Mouse (Mus musculus) retina, embryonic 14.5 days (tissue): ENCODE measurements around the gene Polr2f.

ENCODE experiments used
- DNase-seq: peaks from one replicate; pipeline ENCODE4 v3.0.0-alpha.2; 2015; ENCODE audit warnings: low spot score

Polr2f gene

DNA sequence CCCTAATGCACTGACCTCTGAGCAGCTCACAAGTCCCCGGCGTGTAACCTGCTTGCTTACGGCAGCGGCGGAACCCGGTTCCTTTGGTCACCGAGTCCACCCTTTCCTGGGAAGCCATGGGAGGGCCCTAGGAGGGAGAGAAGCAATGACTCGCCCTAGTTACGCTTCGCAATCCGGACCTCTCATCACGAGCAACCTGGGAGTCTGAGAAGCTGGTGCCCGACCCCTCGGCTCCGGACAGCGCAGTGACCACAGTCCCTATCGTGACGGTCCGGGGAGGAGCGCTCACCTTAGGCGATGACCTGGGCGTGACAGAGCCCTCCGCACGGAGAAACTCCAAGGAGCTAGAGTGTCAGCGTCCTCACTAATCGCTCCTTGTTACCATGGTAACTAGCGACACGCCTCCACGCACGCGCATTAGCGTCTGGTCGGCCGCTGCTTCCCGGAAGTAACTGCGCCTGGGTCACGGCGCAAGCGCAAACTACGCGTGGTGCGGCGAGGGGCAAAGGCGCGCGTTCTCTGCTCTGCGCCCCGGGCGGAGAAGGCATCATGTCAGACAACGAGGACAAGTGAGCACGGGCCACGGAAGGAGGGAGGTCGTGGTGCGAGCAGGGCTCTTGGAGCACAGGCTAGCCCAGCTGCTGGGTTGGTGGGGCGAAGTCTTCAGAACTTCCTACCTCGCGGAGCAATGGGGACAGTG lies at the start of gene Polr2f, which contains the start of gene 1700088E04Rik:
Polr2f (plus strand) TSS at position 144 of the 700 bp plus-strand sequence.
1700088E04Rik (minus strand) TSS at position 388 of the 700 bp plus-strand sequence.
- peak; percentile 99 for DNase-seq

GRCm38 (mm10) chr15:79092284-79092683 lies 48.5 kb upstream of the Polr2f start:
- DNase-seq = no peak

DNA sequence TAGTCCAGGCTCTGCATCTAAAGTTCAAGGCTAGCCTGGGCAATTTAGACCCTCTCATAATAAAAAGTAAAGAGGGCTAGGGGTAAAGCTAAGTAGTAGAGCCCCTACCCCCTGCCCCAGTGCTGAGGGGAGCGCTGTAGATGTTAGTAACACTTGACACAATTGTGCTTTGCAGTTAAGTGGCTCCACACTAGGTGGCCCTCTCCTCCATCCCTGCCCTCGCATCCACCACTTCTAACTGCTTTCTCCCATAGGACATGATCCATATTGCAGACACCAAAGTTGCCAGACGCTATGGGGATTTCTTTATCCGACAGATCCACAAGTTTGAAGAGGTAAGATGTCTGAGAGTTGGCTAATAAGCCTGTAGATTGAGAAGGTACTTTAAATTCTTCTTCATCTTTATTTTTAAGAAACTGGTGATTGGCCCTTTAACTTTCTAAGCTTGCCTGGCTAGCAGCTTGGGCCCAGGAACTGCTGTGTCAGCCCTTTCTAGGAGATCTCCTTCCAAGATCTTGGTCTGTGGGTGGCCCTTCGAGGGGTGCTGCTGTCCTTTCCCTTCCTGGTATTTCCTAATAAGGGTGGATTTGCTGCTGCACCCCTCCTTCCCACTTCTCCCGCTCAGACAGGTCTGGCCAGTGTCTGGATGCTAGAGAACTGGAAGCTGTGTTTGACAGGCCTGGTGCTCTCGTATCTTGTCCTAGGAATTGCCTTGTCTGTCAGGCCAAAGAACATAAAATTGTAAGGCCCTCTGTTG lies 47.5 kb upstream of the Polr2f start:
- peak; percentile 28 for DNase-seq

GRCm38 (mm10) chr15:79095483-79095882 lies 45.3 kb upstream of the Polr2f start:
- DNase-seq = no peak

DNA sequence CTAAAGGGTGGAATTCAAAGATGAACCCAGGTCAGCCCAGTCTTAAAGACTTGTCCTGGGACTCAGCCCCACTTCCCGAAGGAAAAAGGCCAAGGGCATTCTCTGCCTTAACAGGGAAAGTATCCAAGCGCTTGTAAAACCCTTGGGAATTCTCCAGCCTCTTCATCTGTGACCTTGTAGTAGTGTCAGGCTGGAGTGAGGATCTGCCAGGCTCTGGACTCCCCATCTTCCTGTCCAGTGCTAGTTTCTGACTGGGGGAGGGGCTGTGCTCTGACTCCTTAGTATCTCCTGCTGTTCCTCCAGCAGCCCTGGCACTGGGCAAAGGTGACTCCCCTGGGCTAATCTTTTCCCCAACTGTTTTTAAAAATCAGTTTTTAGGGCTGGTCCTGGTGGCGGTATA lies 44.3 kb upstream of the Polr2f start:
- DNase-seq = no peak

DNA sequence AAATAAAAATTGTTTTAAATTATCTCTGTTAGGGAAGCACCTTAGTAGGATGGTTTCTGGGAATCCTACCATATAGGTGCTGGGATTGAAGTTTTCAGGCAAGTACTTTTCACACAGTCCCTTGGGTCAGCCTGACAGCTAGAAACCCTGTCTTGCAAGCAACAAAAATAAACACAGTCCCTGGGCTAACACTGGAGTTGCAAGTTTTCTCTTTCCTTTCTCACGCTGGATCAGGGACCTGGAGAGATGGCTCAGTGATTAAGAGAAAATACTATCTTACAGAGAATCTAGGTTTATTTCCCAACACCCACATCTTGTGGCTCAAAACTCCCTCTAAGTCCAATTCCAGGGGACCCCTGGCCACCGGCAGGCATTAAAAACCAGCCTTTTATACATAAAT lies 43.7 kb upstream of the Polr2f start:
- no peak for DNase-seq

- no peak for DNase-seq
Observed at GRCm38 (mm10) chr15:79097611-79098025, 43.2 kb upstream of the Polr2f start.

GRCm38 (mm10) chr15:79098220-79098619 lies 42.6 kb upstream of the Polr2f start:
- no peak for DNase-seq

GRCm38 (mm10) chr15:79098868-79099267 lies 41.9 kb upstream of the Polr2f start:
- no peak for DNase-seq

DNA sequence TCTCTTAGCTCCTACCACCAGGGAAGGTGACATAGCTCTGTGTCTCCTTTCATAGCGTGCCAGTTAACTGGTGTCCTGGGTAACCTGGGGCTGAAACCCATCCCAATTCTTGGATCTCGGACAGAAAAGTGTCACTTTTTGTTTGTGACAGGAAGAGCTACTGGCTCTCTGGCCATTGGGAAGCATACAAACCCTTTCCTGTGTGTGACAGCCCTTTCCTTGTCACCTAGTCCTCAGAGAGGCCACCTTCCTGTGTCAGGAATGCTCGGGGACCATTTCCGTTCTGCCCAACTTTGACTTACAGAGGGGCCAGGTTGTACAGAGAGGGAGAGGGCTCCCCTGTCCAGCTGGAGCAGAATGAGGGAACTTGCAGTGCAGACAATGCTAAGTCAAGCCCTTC lies 41.4 kb upstream of the Polr2f start:
- DNase-seq = no peak

- no peak for DNase-seq
Observed at GRCm38 (mm10) chr15:79100391-79100790, 40.4 kb upstream of the Polr2f start.

- DNase-seq = no peak
Observed at GRCm38 (mm10) chr15:79101531-79101930, 39.3 kb upstream of the Polr2f start.

DNA sequence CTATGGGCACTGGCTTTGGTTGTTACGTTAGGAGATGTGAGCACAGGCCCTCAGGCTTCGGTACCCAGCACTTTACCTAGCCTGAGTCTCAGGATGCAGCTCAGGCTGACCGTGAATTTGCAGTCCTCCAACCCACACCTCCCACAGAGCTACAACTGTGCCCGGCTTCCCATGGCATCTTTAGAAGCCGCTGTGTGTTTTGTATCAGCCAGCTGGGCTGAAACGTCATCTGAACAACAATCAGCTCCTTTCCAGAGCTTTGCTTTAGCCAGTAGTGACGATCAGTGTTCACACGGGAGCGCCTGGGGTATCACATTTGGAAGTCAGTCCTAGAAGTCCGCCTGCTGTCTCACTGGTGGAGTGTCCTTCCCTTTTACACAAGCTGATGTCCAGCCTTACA lies 37.5 kb upstream of the Polr2f start:
- no peak for DNase-seq

- DNase-seq = no peak
Observed at GRCm38 (mm10) chr15:79105804-79106203, 35.0 kb upstream of the Polr2f start.

DNA sequence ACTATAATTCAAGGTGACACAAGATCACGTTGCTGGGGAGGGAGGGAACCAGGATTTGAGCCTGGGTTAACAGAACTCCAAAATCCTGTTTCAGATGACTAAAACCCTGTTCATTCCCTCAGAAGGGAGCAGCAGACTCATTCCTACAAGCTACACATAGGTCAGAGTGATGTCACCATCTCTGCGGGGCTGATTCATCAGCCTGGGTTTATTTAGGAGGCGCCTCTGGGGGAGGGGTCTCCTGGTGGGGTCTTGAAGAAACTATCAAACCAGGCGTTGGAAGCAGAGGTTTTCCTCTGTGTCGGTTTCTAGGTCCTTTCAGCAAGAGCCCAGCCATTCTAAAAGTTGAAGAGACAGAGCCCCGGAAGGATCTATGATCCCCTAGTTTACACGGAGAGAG lies 32.8 kb upstream of the Polr2f start:
- DNase-seq = no peak

DNA sequence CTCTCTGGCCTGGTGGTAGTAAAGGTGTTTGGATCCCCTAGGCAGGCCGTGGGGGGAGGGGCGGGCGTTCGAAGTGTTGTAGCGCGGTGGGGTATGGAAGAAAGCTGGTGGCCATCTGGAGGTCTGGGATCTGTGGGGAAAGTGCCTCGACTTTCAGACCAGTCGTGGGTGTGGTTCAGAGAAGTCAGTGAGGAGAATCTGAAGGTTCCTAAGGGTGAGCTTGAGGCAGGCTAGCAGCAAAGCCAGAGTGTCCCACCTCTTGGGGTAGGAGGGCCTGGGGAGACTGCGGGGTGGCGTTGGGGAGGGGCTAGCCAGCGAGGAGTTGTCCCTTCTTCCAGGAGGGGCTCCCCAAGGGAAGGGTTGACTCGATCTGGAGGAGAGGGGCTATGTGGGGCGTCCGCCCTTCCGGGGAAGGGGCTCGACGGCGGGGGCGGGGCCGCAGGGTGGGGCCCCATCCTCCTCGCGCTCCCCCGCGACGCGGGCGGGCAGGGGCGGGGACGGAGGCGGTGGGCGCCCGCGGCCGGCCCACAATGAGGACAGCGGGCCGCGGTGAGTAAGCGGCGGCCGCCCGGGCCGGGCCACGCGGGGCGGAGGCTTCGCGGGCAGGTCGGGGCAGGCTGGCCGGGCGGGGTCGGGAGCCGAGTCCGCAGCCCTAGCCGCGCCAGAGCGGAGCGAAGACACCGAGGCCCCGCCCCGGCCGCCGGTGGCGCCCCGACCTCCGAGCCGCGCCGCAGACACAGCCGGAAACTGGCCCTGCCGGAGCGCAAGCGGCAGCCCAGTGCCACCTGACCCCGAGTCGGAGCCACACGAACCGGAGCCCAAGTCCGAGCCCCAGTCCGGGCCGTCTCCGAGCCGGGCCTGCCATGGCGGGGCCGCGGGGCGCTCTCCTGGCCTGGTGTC lies 32.1 kb upstream of the Polr2f start, which contains the start of gene Micall1:
Micall1 (plus strand) TSS at position 478 of the 900 bp plus-strand sequence.
- DNase-seq = peak; percentile 71

DNA sequence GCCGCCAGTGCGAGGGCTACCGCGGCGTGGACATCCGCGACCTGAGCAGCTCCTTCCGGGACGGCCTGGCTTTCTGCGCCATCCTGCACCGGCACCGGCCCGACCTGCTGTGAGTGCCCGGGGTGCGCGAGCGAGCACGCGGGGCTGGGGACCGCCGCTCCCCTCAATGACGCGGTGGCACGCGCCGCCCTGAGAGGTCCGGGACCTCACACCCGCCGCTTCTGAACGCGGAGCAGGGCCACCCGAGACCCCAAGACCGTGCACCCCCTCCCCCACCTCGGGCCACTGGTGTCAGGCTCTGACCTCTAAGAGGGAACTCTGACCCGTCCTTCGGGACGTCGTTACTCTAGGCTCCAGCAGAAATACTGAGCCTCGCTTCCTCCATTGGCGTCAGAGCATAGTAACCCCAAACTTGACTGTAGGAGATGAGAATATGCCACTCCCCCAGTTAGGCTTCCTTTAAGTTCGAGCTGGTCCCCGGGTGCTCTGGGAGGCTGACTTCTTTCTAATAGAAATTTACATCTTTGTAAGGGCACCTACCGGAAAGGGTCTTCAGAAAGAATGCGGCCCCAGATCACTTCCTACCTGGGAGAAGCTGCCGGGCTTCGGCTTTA lies 31.4 kb upstream of the Polr2f start:
- peak; percentile 38 for DNase-seq

DNA sequence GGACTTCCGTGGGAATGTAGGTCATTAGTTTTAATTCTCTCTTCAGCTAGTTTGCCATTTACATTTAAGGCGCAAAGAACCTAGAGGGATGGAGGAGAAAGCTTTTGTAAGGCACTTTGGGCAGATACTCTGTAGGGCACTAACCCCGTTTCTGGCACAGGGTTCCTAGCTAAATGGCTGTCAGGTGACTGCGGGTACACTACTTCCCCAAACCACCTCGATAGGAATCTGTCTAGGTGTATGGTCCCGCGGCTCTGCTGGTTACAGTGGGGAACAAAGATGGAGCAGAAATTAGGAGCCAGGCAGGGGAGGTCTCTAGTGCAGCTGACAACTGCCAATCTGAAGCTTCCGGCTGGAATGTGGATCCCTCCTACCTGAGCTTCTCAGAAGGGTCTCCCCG lies 30.8 kb upstream of the Polr2f start:
- DNase-seq = peak; percentile 3

GRCm38 (mm10) chr15:79110528-79110927 lies 30.3 kb upstream of the Polr2f start:
- no peak for DNase-seq

DNA sequence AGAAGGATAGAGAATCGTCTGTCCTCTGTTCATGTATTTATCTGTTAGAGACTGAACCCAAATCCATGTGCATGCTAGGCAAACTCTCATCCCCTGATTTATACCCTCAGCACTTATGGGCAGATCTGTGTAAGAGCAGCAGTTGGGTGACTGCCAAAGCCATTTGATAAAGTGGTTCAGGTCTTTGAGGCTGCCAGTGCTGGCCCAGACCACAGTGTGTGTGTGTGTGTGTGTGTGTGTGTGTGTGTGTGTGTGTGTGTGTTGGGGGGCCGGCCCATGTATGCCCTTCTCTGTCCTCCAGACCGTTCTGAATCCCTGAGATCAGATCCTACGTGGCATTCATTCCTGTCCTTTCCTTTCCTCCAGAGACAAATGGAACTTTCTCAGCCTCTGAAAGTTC lies 29.0 kb upstream of the Polr2f start:
- DNase-seq = no peak

DNA sequence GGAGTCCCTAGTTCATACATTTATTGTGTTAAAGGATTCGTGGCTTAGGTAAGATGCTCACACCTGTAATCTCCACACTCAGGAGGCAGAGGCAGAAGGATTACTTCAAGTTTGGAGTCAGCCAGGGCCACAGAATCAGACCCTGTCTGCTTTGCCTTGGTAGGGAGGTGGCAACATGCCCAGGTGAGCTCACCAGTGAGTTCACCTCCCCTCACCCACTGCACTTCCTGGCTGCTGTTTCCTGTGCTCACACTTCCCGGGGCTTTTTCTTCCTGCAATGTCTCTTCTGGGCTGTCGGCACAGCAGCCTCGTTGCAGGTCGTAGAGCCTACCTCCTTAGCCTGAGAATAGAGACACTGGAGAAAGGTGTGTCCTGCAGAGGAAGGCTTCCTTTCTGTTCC lies 25.5 kb upstream of the Polr2f start:
- DNase-seq = no peak

- no peak for DNase-seq
Observed at GRCm38 (mm10) chr15:79119491-79119890, 21.3 kb upstream of the Polr2f start.
